Mouse (Mus musculus) frontal cortex, adult 2 months (tissue): Measurements from ENCODE around the gene Atp1a4. TPM values are rescaled to one million over a fixed set of nuclear protein-coding genes. Genes with fewer than 3 reads are reported as not detected.

Experiments used
- DNase-seq, 2 experiments: peaks; one replicate each; pipeline ENCODE4 v3.0.0; 2022; ENCODE audit warnings: low spot score in 1 of 2; ENCODE audit errors: extremely low spot score in 1 of 2
- polyA plus RNA-seq: library from polyadenylated mRNA; depleted of rRNA; stranded (reverse); fragments of >200 nt; gene quantifications from 2 replicates; pipeline ENCODE4 v1.2.3, GENCODE M21; 2012; rRNA removed

Gene Atp1a4
- polyA plus RNA-seq, result not detected in 2 replicates

GRCm38 (mm10) chr1:172258314-172258713, at the start of gene Atp1a4:
Gene Atp1a4, minus strand, starts transcription at chr1:172258414.
- DNase-seq, result no peak

- no peak for DNase-seq
Observed at GRCm38 (mm10) chr1:172307936-172308335, 49.7 kb upstream of the Atp1a4 start.

- DNase-seq, result no peak
Observed at GRCm38 (mm10) chr1:172306885-172307284, 48.7 kb upstream of the Atp1a4 start.

GRCm38 (mm10) chr1:172306196-172306595, 48.0 kb upstream of the Atp1a4 start:
- no peak for DNase-seq

- no peak for DNase-seq
Observed at GRCm38 (mm10) chr1:172305635-172306034, 47.4 kb upstream of the Atp1a4 start.

GRCm38 (mm10) chr1:172305153-172305552, 46.9 kb upstream of the Atp1a4 start:
- no peak for DNase-seq

GRCm38 (mm10) chr1:172304443-172304842, 46.2 kb upstream of the Atp1a4 start:
- DNase-seq, result no peak

- DNase-seq, result no peak
Observed at GRCm38 (mm10) chr1:172302851-172303250, 44.6 kb upstream of the Atp1a4 start.

- DNase-seq, result no peak
Observed at GRCm38 (mm10) chr1:172302311-172302710, 44.1 kb upstream of the Atp1a4 start.

- DNase-seq, result no peak
Observed at GRCm38 (mm10) chr1:172301180-172301579, 43.0 kb upstream of the Atp1a4 start.

- DNase-seq, result no peak
Observed at GRCm38 (mm10) chr1:172300247-172300646, 42.0 kb upstream of the Atp1a4 start.

- DNase-seq, result peak in 1 of 2 experiments; percentile 49
Observed at GRCm38 (mm10) chr1:172299528-172299927, 41.3 kb upstream of the Atp1a4 start.

- peak in 1 of 2 experiments; percentile 73 for DNase-seq
Observed at GRCm38 (mm10) chr1:172297611-172298537, 39.7 kb upstream of the Atp1a4 start, which contains the start of gene Atp1a2. Gene Atp1a2, minus strand, starts transcription at chr1:172298064.

GRCm38 (mm10) chr1:172296816-172297510, 38.7 kb upstream of the Atp1a4 start:
- DNase-seq, result no peak

GRCm38 (mm10) chr1:172295751-172296197, 37.6 kb upstream of the Atp1a4 start:
- peak in 1 of 2 experiments; percentile 62 for DNase-seq

GRCm38 (mm10) chr1:172293449-172293848, 35.2 kb upstream of the Atp1a4 start:
- peak in 1 of 2 experiments; percentile 59 for DNase-seq

- peak in 1 of 2 experiments; percentile 72 for DNase-seq
Observed at GRCm38 (mm10) chr1:172292880-172293279, 34.7 kb upstream of the Atp1a4 start.

GRCm38 (mm10) chr1:172289617-172289946, 31.4 kb upstream of the Atp1a4 start:
- DNase-seq, result no peak

GRCm38 (mm10) chr1:172288900-172289616, 30.8 kb upstream of the Atp1a4 start:
- DNase-seq, result no peak

- DNase-seq, result no peak
Observed at GRCm38 (mm10) chr1:172286740-172287139, 28.5 kb upstream of the Atp1a4 start.

GRCm38 (mm10) chr1:172284221-172284620, 26.0 kb upstream of the Atp1a4 start:
- no peak for DNase-seq
